16 mouse cellular contexts compared by ENCODE assay signal in the genomic region with DNA sequence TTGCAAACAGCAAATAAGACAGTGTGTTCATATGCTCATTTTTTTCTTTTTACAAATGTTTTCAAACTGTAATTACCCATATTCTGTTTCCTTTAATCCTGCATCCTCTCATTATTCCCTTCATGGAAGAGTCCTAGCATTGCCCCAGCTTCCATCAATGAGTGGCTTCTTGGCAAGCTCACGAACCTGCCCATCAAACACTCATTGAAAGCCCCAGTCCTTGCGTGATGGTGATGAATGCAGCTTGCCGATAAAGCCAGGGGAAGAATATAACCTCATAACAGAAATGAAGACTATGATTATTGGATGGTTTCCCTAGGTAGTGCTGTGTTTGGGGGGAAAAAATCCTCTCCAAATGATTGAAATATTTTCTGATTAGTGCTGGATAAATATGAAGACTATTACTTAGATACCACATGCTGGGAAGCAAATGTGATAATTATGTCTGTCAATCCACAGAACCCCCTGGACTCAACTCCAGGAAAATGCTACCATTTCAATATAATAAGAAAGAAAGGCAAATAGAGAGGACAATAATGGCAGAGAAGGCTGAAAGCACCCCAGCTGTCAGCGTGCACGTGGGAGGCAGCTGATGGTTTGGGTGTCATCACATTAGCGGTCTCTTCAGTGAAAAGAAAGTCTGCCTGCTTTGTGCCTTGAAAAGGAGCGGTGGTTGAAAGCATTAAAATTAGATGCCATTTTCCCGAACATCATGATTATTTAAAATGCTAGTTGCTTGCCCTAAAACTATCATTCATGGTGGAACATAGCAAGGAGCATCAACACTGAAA.
A peak's percentile ranks its signal among the peaks of the same experiment; 100 is the strongest.
DNase-seq lines count a peak whose midpoint lies in the region; ATAC-seq lines count a peak whose summit lies in the region.
"Had no signal": no experiment of that assay in that cellular context is flagged by ENCODE, and none has a peak within 500 bp of the region (broad histone marks: within the 10 kb centered on the region; RNA-seq: fewer than 3 reads in every experiment).

No protein-coding gene starts in this region.

- H3K27ac ChIP-seq in midbrain, embryonic 13.5 days, result no peak overlapping the region
- H3K27ac ChIP-seq in midbrain, embryonic 11.5 days (ENCODE audit: low read depth, low read length), result no peak overlapping the region
- H3K27ac ChIP-seq in forebrain, embryonic 16.5 days (ENCODE audit: low read length), result peak overlapping the region; percentile 55
- H3K27ac ChIP-seq: hindbrain, embryonic 10.5 days; liver, embryonic 12.5 days; neural tube, embryonic 15.5 days; stomach, embryonic 15.5 days had no signal

- ATAC-seq in midbrain, embryonic 13.5 days, result peak; percentile 66
- no peak for ATAC-seq in midbrain, embryonic 11.5 days (ENCODE audit: low FRiP score)
- ATAC-seq in forebrain, embryonic 16.5 days, result peak; percentile 93
- ATAC-seq: liver, embryonic 12.5 days had no signal

- no peak overlapping the region for H3K4me3 ChIP-seq in midbrain, embryonic 13.5 days (replicated peaks)
- H3K4me3 ChIP-seq in midbrain, embryonic 11.5 days (ENCODE audit: low read depth, low read length), result no peak overlapping the region
- no peak overlapping the region for H3K4me3 ChIP-seq in forebrain, embryonic 16.5 days (replicated peaks; ENCODE audit: low read length)
- H3K4me3 ChIP-seq: heart, embryonic 12.5 days; hindbrain, embryonic 10.5 days; liver, embryonic 12.5 days; neural tube, embryonic 15.5 days; stomach, embryonic 15.5 days had no signal

- H3K9ac ChIP-seq in midbrain, embryonic 13.5 days (replicated peaks), result no peak overlapping the region
- H3K9ac ChIP-seq in midbrain, embryonic 11.5 days (ENCODE audit: low read length), result no peak overlapping the region
- H3K9ac ChIP-seq in forebrain, embryonic 16.5 days (replicated peaks; ENCODE audit: low read depth, low read length), result no peak overlapping the region
- H3K9ac ChIP-seq: heart, embryonic 12.5 days; liver, embryonic 12.5 days; neural tube, embryonic 15.5 days; stomach, embryonic 15.5 days had no signal

- H3K4me1 ChIP-seq in midbrain, embryonic 13.5 days (replicated peaks), result peaks cover 5% of the 10 kb centered on the region; the same call in 1 of the 2 replicates
- H3K4me1 ChIP-seq in midbrain, embryonic 11.5 days (ENCODE audit: control insufficient read depth, insufficient read depth, low read length), result no peaks in the 10 kb centered on the region
- no peaks in the 10 kb centered on the region for H3K4me1 ChIP-seq in forebrain, embryonic 16.5 days (replicated peaks; ENCODE audit: control insufficient read depth, insufficient read depth, low read length)
- H3K4me1 ChIP-seq: heart, embryonic 12.5 days; hindbrain, embryonic 10.5 days; liver, embryonic 12.5 days; neural tube, embryonic 15.5 days; stomach, embryonic 15.5 days had no signal

- H3K9me3 ChIP-seq in midbrain, embryonic 13.5 days, result no peaks in the 10 kb centered on the region
- no peaks in the 10 kb centered on the region for H3K9me3 ChIP-seq in midbrain, embryonic 11.5 days (ENCODE audit: control insufficient read depth, low read length)
- H3K9me3 ChIP-seq in forebrain, embryonic 16.5 days (ENCODE audit: control insufficient read depth, low read length), result no peaks in the 10 kb centered on the region
- H3K9me3 ChIP-seq: heart, embryonic 12.5 days; hindbrain, embryonic 10.5 days; liver, embryonic 12.5 days; neural tube, embryonic 15.5 days; stomach, embryonic 15.5 days had no signal

- no peak overlapping the region for H3K4me2 ChIP-seq in midbrain, embryonic 13.5 days (replicated peaks)
- no peak overlapping the region for H3K4me2 ChIP-seq in midbrain, embryonic 11.5 days
- H3K4me2 ChIP-seq in forebrain, embryonic 16.5 days (ENCODE audit: low read length), result peak overlapping the region; percentile 31
- H3K4me2 ChIP-seq: heart, embryonic 12.5 days; liver, embryonic 12.5 days; neural tube, embryonic 15.5 days; stomach, embryonic 15.5 days had no signal

- H3K27me3 ChIP-seq in midbrain, embryonic 13.5 days, result no peaks in the 10 kb centered on the region
- no peaks in the 10 kb centered on the region for H3K27me3 ChIP-seq in midbrain, embryonic 11.5 days (ENCODE audit: control insufficient read depth, insufficient read depth, low read length)
- no peaks in the 10 kb centered on the region for H3K27me3 ChIP-seq in forebrain, embryonic 16.5 days (replicated peaks; ENCODE audit: control insufficient read depth, insufficient read depth, low read length)
- H3K27me3 ChIP-seq: CH12.LX; heart, embryonic 12.5 days; liver, embryonic 12.5 days; neural tube, embryonic 15.5 days; stomach, embryonic 15.5 days had no signal

- H3K36me3 ChIP-seq in midbrain, embryonic 13.5 days, result no peaks in the 10 kb centered on the region
- no peaks in the 10 kb centered on the region for H3K36me3 ChIP-seq in midbrain, embryonic 11.5 days (ENCODE audit: control insufficient read depth, insufficient read depth, low read length)
- H3K36me3 ChIP-seq in forebrain, embryonic 16.5 days (ENCODE audit: control insufficient read depth, insufficient read depth), result no peaks in the 10 kb centered on the region
- H3K36me3 ChIP-seq: heart, embryonic 12.5 days; hindbrain, embryonic 10.5 days; liver, embryonic 12.5 days; neural tube, embryonic 15.5 days; stomach, embryonic 15.5 days had no signal

- 56% methylated on average over 8 of the region's 8 CpGs for WGBS in midbrain, embryonic 13.5 days
- WGBS in midbrain, embryonic 11.5 days, result 77% methylated on average over 8 of the region's 8 CpGs
- 16% methylated on average over 8 of the region's 8 CpGs for WGBS in forebrain, embryonic 16.5 days

- no peak for DNase-seq in midbrain, embryonic 11.5 days (ENCODE audit: low spot score, missing footprints)
- DNase-seq in layer of hippocampus, postnatal 10 days (ENCODE audit: low spot score in 2 of 2), result peak; percentile 10 to 16
- DNase-seq in right cerebral cortex, postnatal 36 days (ENCODE audit: low spot score in 2 of 2), result peak; percentile 1 to 5
- no peak for DNase-seq in embryo, embryonic 10 days (ENCODE audit: low spot score)
- DNase-seq in B cell, adult 2 months, result no peak
- DNase-seq: gastrocnemius, postnatal 25 days; kidney, adult 9 months; lung, postnatal 14 days had no signal

Comparison
In these comparisons a context has a peak if more than half of its experiments do, and no peak if none do; other contexts are left out.
1. DNase-seq: peak in layer of hippocampus, postnatal 10 days (2 of 2) and right cerebral cortex, postnatal 36 days (2 of 2); none in midbrain, embryonic 11.5 days (single experiment), embryo, embryonic 10 days (single experiment) and B cell, adult 2 months (0 of 2).